Mouse (Mus musculus) brown adipose tissue, adult 24 weeks (tissue): ENCODE results near the gene Gm21616. TPM values are rescaled to one million over a fixed set of nuclear protein-coding genes. Genes with fewer than 3 reads are reported as not detected.
"Not testable (repeated sequence)": the region's sequence is repeated elsewhere in the genome, so short reads cannot be mapped to it uniquely, and the experiment has no call there.

Experiments used
- H3K27ac ChIP-seq: fragments of 200-500 bp; replicated peaks from 2 replicates; pipeline ENCODE4 v1.5.1; 2012; ENCODE audit warnings: low read depth, mild to moderate bottlenecking, low read length
- H3K4me1 ChIP-seq: fragments of 200-500 bp; 2 replicates; pipeline ENCODE4 v1.6.1; 2012; ENCODE audit warnings: low read length, mixed read lengths; ENCODE audit not compliant: control insufficient read depth, insufficient read depth, insufficient read length
- H3K4me3 ChIP-seq: fragments of 200-500 bp; 2 replicates; pipeline ENCODE4 v1.5.1; 2012; ENCODE audit warnings: low read depth, mild to moderate bottlenecking, low read length, moderate library complexity; ENCODE audit not compliant: insufficient read depth
- polyA plus RNA-seq: library from polyadenylated mRNA; stranded (reverse); fragments of >200 nt; gene quantifications from 2 replicates; pipeline ENCODE4 v1.2.4, GENCODE M21; 2012; ENCODE audit not compliant: missing spikeins, insufficient read depth, insufficient read length

Gene Gm21616
- not detected in 2 replicates for polyA plus RNA-seq

GRCm38 (mm10) chrX:125435242-125435641 is at the start of gene Gm21616:
Gm21616 (plus strand) TSS chrX:125435542.
- H3K4me3 ChIP-seq, H3K27ac ChIP-seq, H3K4me1 ChIP-seq: not testable (repeated sequence)
